Comparison of ENCODE assay signal across 9 mouse cellular contexts in the genomic region with DNA sequence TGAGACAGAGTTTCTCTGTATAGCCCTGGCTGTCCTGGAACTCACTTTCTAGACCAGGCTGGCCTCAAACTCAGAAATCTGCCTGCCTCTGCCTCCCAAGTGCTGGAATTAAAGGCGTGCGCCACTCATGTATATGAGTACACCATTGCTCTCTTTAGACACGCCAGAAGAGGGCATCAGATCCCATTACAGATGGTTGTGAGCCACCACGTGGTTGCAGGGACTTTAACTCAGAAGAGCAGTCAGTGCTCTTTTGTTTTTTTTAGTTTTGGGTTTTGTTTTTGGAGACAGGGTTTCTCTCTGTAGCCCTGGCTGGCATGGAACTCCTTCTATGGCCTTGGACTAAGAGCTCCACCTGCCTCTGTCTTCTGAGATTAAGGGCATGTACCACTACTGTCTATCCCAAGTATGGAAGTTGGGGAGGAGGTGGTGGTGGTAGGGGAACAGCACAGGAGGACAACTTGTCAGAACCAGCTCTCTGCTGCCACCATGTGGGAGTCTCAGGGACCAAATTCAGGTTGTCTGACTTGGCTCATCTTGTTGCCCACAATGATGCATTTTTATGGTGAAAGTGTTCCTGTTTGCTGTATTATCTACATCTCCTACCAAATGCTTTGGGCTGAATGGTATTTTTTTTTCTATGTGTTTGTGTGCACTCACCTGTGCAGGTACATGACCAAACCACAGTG. TPM values are rescaled to one million over a fixed set of nuclear protein-coding genes. Genes with fewer than 3 reads are reported as not detected.
DNase-seq lines count a peak whose midpoint lies in the region; ATAC-seq and TF ChIP-seq lines count a peak whose summit lies in the region.
"Had no signal": no experiment of that assay in that cellular context is flagged by ENCODE, and none has a peak within 500 bp of the region (broad histone marks: within the 10 kb centered on the region; RNA-seq: fewer than 3 reads in every experiment).

No protein-coding gene starts in this region.

- no peak for ATAC-seq in intestine, postnatal 0 days
- ATAC-seq in intestine, embryonic 15.5 days = no peak
- ATAC-seq in stomach, postnatal 0 days (ENCODE audit: low FRiP score, low TSS enrichment) = no peak

- no peaks in the 10 kb centered on the region for H3K9me3 ChIP-seq in intestine, postnatal 0 days (ENCODE audit: control insufficient read depth)
- no peaks in the 10 kb centered on the region for H3K9me3 ChIP-seq in intestine, embryonic 15.5 days
- no peaks in the 10 kb centered on the region for H3K9me3 ChIP-seq in limb, embryonic 10.5 days (replicated peaks)
- H3K9me3 ChIP-seq in stomach, postnatal 0 days (ENCODE audit: control insufficient read depth, low read length) = no peaks in the 10 kb centered on the region
- H3K9me3 ChIP-seq: embryonic facial prominence, embryonic 13.5 days had no signal

- no peak overlapping the region for H3K9ac ChIP-seq in intestine, postnatal 0 days (ENCODE audit: low read depth, low read length)
- no peak overlapping the region for H3K9ac ChIP-seq in intestine, embryonic 15.5 days
- H3K9ac ChIP-seq in stomach, postnatal 0 days (ENCODE audit: low read length) = no peak overlapping the region
- H3K9ac ChIP-seq: embryonic facial prominence, embryonic 13.5 days had no signal

- H3K36me3 ChIP-seq in intestine, postnatal 0 days (ENCODE audit: control insufficient read depth, insufficient read depth) = no peaks in the 10 kb centered on the region
- H3K36me3 ChIP-seq in intestine, embryonic 15.5 days = no peaks in the 10 kb centered on the region
- peaks cover 37% of the 10 kb centered on the region for H3K36me3 ChIP-seq in limb, embryonic 10.5 days
- 0 out of 2 replicates have a peak, but pooled peaks cover 2% of the 10 kb centered on the region for H3K36me3 ChIP-seq in stomach, postnatal 0 days (ENCODE audit: control insufficient read depth, insufficient read depth, low read length)

- peak; percentile 90 for TF ChIP-seq CTCF in intestine, postnatal 0 days (IDR thresholded peaks at IDR 0.05; ENCODE audit: low read depth)
- peak; percentile 86 for TF ChIP-seq CTCF in stomach, postnatal 0 days (IDR thresholded peaks at IDR 0.05; ENCODE audit: low read depth)

- 0 out of 2 replicates have a peak, but pooled peaks cover 5% of the 10 kb centered on the region for H3K4me1 ChIP-seq in intestine, postnatal 0 days (replicated peaks; ENCODE audit: control insufficient read depth, insufficient read depth, low read length)
- peaks cover 12% of the 10 kb centered on the region for H3K4me1 ChIP-seq in intestine, embryonic 15.5 days (replicated peaks)
- H3K4me1 ChIP-seq in limb, embryonic 10.5 days = peaks cover 22% of the 10 kb centered on the region
- H3K4me1 ChIP-seq in stomach, postnatal 0 days (replicated peaks; ENCODE audit: control insufficient read depth, insufficient read depth) = no peaks in the 10 kb centered on the region

- peak; percentile 83 for DNase-seq in adrenal gland, adult 2 months
- peak; percentile 77 for DNase-seq in embryo, embryonic 9.5 days (ENCODE audit: extremely low spot score)
- DNase-seq in heart, postnatal 25 days (ENCODE audit: low spot score) = peak; percentile 32
- peak; percentile 59 for DNase-seq in limb, embryonic 10.5 days (ENCODE audit: low spot score)
- DNase-seq in naive thymus-derived CD4-positive, alpha-beta T cell, adult 2 months (ENCODE audit: low read depth) = peak; percentile 95
- DNase-seq in stomach, postnatal 0 days (ENCODE audit: low spot score) = peak; percentile 86

- H3K4me2 ChIP-seq in intestine, postnatal 0 days (replicated peaks; ENCODE audit: low read depth) = no peak overlapping the region
- no peak overlapping the region for H3K4me2 ChIP-seq in intestine, embryonic 15.5 days (replicated peaks)
- no peak overlapping the region for H3K4me2 ChIP-seq in stomach, postnatal 0 days (replicated peaks; ENCODE audit: low read depth)
- H3K4me2 ChIP-seq: embryonic facial prominence, embryonic 13.5 days had no signal

- 57% methylated on average over 4 of the region's 4 CpGs for WGBS in intestine, postnatal 0 days
- 68% methylated on average over 4 of the region's 4 CpGs for WGBS in intestine, embryonic 15.5 days
- 65% methylated on average over 4 of the region's 4 CpGs for WGBS in limb, embryonic 10.5 days
- WGBS in stomach, postnatal 0 days = 63% methylated on average over 4 of the region's 4 CpGs

- H3K4me3 ChIP-seq in intestine, postnatal 0 days (ENCODE audit: low read depth, low read length) = no peak overlapping the region
- no peak overlapping the region for H3K4me3 ChIP-seq in intestine, embryonic 15.5 days (replicated peaks)
- H3K4me3 ChIP-seq in limb, embryonic 10.5 days = no peak overlapping the region
- H3K4me3 ChIP-seq in stomach, postnatal 0 days (ENCODE audit: low read depth, low read length) = no peak overlapping the region
- H3K4me3 ChIP-seq: embryonic facial prominence, embryonic 13.5 days had no signal

- intact Hi-C loops in heart, postnatal 25 days (cut with DNase I) = loop anchor here (10.0 kb wide), 1 partner anchor 104 kb away; the partner anchor contains the start of gene Qprt

- H3K27me3 ChIP-seq in intestine, postnatal 0 days (replicated peaks; ENCODE audit: control insufficient read depth, insufficient read depth, low read length) = no peaks in the 10 kb centered on the region
- no peaks in the 10 kb centered on the region for H3K27me3 ChIP-seq in intestine, embryonic 15.5 days (replicated peaks)
- no peaks in the 10 kb centered on the region for H3K27me3 ChIP-seq in limb, embryonic 10.5 days (ENCODE audit: low read depth, poor library complexity, severe bottlenecking)
- no peaks in the 10 kb centered on the region for H3K27me3 ChIP-seq in stomach, postnatal 0 days (ENCODE audit: control insufficient read depth, insufficient read depth, low read length)
- H3K27me3 ChIP-seq: embryonic facial prominence, embryonic 13.5 days had no signal

- H3K27ac ChIP-seq in intestine, postnatal 0 days (ENCODE audit: low read depth, low read length) = no peak overlapping the region
- no peak overlapping the region for H3K27ac ChIP-seq in intestine, embryonic 15.5 days
- no peak overlapping the region for H3K27ac ChIP-seq in limb, embryonic 10.5 days
- H3K27ac ChIP-seq in stomach, postnatal 0 days (replicated peaks) = no peak overlapping the region
- H3K27ac ChIP-seq: embryonic facial prominence, embryonic 13.5 days had no signal

- no peak for TF ChIP-seq EP300 in stomach, postnatal 0 days (optimal IDR thresholded peaks at IDR 0.05)

RNA-seq across cellular contexts. Expression of gene Zfp553, which starts 4.1 kb away (rescaled TPM):
- polyA plus RNA-seq in intestine, postnatal 0 days (2015; fragmentation: Nextera tagmentation; extraction: Ambion mirVana) = 7.4 and 7.6 TPM in 2 replicates
- 24.7 and 27.5 TPM in 2 replicates for polyA plus RNA-seq in intestine, embryonic 15.5 days (2015; fragmentation: Nextera tagmentation; extraction: Ambion mirVana)
- total RNA-seq in adrenal gland, adult 2 months (2021) = 10 to 100 TPM; 11.7 to 12.7 TPM
- polyA plus RNA-seq in adrenal gland, adult 2 months (2012; rRNA removed) = 18.3 and 20.5 TPM in 2 replicates
- total RNA-seq in heart, postnatal 25 days (2021) = 1 to 10 TPM; 6.0 to 7.1 TPM
- 74.2 and 74.9 TPM in 2 replicates for polyA plus RNA-seq in limb, embryonic 10.5 days (2016; fragmentation: Nextera tagmentation; extraction: Ambion mirVana)
- 11.4 and 12.2 TPM in 2 replicates for polyA plus RNA-seq in stomach, postnatal 0 days (2015; fragmentation: Nextera tagmentation; extraction: Ambion mirVana)

RNA-seq across cellular contexts. Expression of gene Sept1, which starts 4.2 kb away (rescaled TPM):
- polyA plus RNA-seq in intestine, postnatal 0 days (2015; fragmentation: Nextera tagmentation; extraction: Ambion mirVana) = 6.3 and 6.6 TPM in 2 replicates
- polyA plus RNA-seq in intestine, embryonic 15.5 days (2015; fragmentation: Nextera tagmentation; extraction: Ambion mirVana) = 13.8 and 16.0 TPM in 2 replicates
- 10 to 100 TPM in 1 of 2 experiments, 1 to 10 TPM in 1; 7.1 to 11.4 TPM for total RNA-seq in adrenal gland, adult 2 months (2021)
- polyA plus RNA-seq in adrenal gland, adult 2 months (2012; rRNA removed) = 8.6 and 10.9 TPM in 2 replicates
- 1 to 10 TPM; 3.2 to 6.7 TPM for total RNA-seq in heart, postnatal 25 days (2021)
- 27.0 and 29.9 TPM in 2 replicates for polyA plus RNA-seq in limb, embryonic 10.5 days (2016; fragmentation: Nextera tagmentation; extraction: Ambion mirVana)
- polyA plus RNA-seq in stomach, postnatal 0 days (2015; fragmentation: Nextera tagmentation; extraction: Ambion mirVana) = 7.0 and 7.9 TPM in 2 replicates

RNA-seq across cellular contexts. Expression of gene Zfp771, which starts 15.3 kb away (rescaled TPM):
- 17.6 and 19.8 TPM in 2 replicates for polyA plus RNA-seq in intestine, postnatal 0 days (2015; fragmentation: Nextera tagmentation; extraction: Ambion mirVana)
- 41.0 and 44.5 TPM in 2 replicates for polyA plus RNA-seq in intestine, embryonic 15.5 days (2015; fragmentation: Nextera tagmentation; extraction: Ambion mirVana)
- 10 to 100 TPM; 27.1 to 32.4 TPM for total RNA-seq in adrenal gland, adult 2 months (2021)
- 295 and 338 TPM in 2 replicates for polyA plus RNA-seq in adrenal gland, adult 2 months (2012; rRNA removed)
- 10 to 100 TPM; 17.1 to 20.9 TPM for total RNA-seq in heart, postnatal 25 days (2021)
- polyA plus RNA-seq in limb, embryonic 10.5 days (2016; fragmentation: Nextera tagmentation; extraction: Ambion mirVana) = 70.6 and 73.6 TPM in 2 replicates
- polyA plus RNA-seq in stomach, postnatal 0 days (2015; fragmentation: Nextera tagmentation; extraction: Ambion mirVana) = 27.3 and 29.6 TPM in 2 replicates

RNA-seq across cellular contexts. Expression of gene Mylpf, which starts 20.1 kb away (rescaled TPM):
- 10.7 and 12.3 TPM in 2 replicates for polyA plus RNA-seq in intestine, postnatal 0 days (2015; fragmentation: Nextera tagmentation; extraction: Ambion mirVana)
- polyA plus RNA-seq in intestine, embryonic 15.5 days (2015; fragmentation: Nextera tagmentation; extraction: Ambion mirVana) = 15.4 and 21.1 TPM in 2 replicates
- total RNA-seq in adrenal gland, adult 2 months (2021) = 1 to 10 TPM; 2.2 to 2.3 TPM
- not detected in 2 replicates for polyA plus RNA-seq in adrenal gland, adult 2 months (2012; rRNA removed)
- total RNA-seq in heart, postnatal 25 days (2021) = 1 to 10 TPM in 1 of 2 experiments, under 1 TPM in 1; 0.99 to 2.9 TPM
- polyA plus RNA-seq in limb, embryonic 10.5 days (2016; fragmentation: Nextera tagmentation; extraction: Ambion mirVana) = 8.8 and 13.1 TPM in 2 replicates
- polyA plus RNA-seq in stomach, postnatal 0 days (2015; fragmentation: Nextera tagmentation; extraction: Ambion mirVana) = 11.7 and 15.9 TPM in 2 replicates

RNA-seq across cellular contexts. Expression of gene Tbc1d10b, which starts 20.5 kb away (rescaled TPM):
- 15.0 and 17.1 TPM in 2 replicates for polyA plus RNA-seq in intestine, postnatal 0 days (2015; fragmentation: Nextera tagmentation; extraction: Ambion mirVana)
- 23.2 and 23.6 TPM in 2 replicates for polyA plus RNA-seq in intestine, embryonic 15.5 days (2015; fragmentation: Nextera tagmentation; extraction: Ambion mirVana)
- total RNA-seq in adrenal gland, adult 2 months (2021) = 10 to 100 TPM; 36.0 to 43.6 TPM
- 31.5 and 35.1 TPM in 2 replicates for polyA plus RNA-seq in adrenal gland, adult 2 months (2012; rRNA removed)
- total RNA-seq in heart, postnatal 25 days (2021) = 10 to 100 TPM; 28.8 to 29.1 TPM
- 32.1 and 34.8 TPM in 2 replicates for polyA plus RNA-seq in limb, embryonic 10.5 days (2016; fragmentation: Nextera tagmentation; extraction: Ambion mirVana)
- polyA plus RNA-seq in stomach, postnatal 0 days (2015; fragmentation: Nextera tagmentation; extraction: Ambion mirVana) = 11.7 and 12.1 TPM in 2 replicates

Comparison
In these comparisons a context has a peak if more than half of its experiments do, and no peak if none do; other contexts are left out.
1. DNase-seq: peak in every context shown above with its lines; median percentile 95 in naive thymus-derived CD4-positive, alpha-beta T cell, adult 2 months; 86 in stomach, postnatal 0 days; 83 in adrenal gland, adult 2 months; 77 in embryo, embryonic 9.5 days; 59 in limb, embryonic 10.5 days; 32 in heart, postnatal 25 days.